Mouse (Mus musculus) heart, embryonic 14.5 days (tissue): Measurements from ENCODE around the gene Bend7. TPM values are rescaled to one million over a fixed set of nuclear protein-coding genes. Genes with fewer than 3 reads are reported as not detected.

Source experiments
- ATAC-seq: fragments of 200-750 bp; cut with Nextera tagmentation; 2 replicates; pipeline ENCODE4 v1.8.0; 2017; ENCODE audit warnings: low read depth, moderate TSS enrichment; ENCODE audit not compliant: insufficient number of reproducible peaks, insufficient read depth, low FRiP score
- H3K27ac ChIP-seq, 2 experiments: fragments of 200-500 bp in 1 of 2; fragments of 300-500 bp in 1 of 2; sonication (generic) in 1 of 2; replicated peaks in 1 of 2; 2 replicates each; pipeline ENCODE4 v1.5.1; 2012 to 2014; ENCODE audit warnings: low read depth in 2 of 2, low read length in 2 of 2, control low read depth in 1 of 2, mild to moderate bottlenecking in 1 of 2, mixed read lengths in 1 of 2; ENCODE audit not compliant: control insufficient read depth in 1 of 2, insufficient read depth in 1 of 2
- H3K27me3 ChIP-seq: fragments of 300-500 bp; sonication (generic); 2 replicates; pipeline ENCODE4 v1.6.1; 2014; ENCODE audit warnings: mild to moderate bottlenecking, low read length, control low read depth; ENCODE audit not compliant: control insufficient read depth, insufficient read depth
- H3K36me3 ChIP-seq: fragments of 300-500 bp; sonication (generic); 2 replicates; pipeline ENCODE4 v1.6.1; 2014; ENCODE audit warnings: mild to moderate bottlenecking, control low read depth, low read length, mixed read lengths; ENCODE audit not compliant: control insufficient read depth, insufficient read depth
- H3K4me1 ChIP-seq, 2 experiments: fragments of 200-500 bp in 1 of 2; fragments of 300-500 bp in 1 of 2; sonication (generic) in 1 of 2; 2 replicates each; pipeline ENCODE4 v1.6.1; 2012 to 2014; ENCODE audit warnings: low read length in 2 of 2, control low read depth in 1 of 2, mixed read lengths in 1 of 2; ENCODE audit not compliant: control insufficient read depth in 2 of 2, insufficient read depth in 2 of 2
- H3K4me2 ChIP-seq: fragments of 300-500 bp; sonication (generic); 2 replicates; pipeline ENCODE4 v1.6.1; 2014; ENCODE audit warnings: mild to moderate bottlenecking, low read length
- H3K4me3 ChIP-seq, 2 experiments: fragments of 200-500 bp in 1 of 2; fragments of 300-500 bp in 1 of 2; sonication (generic) in 1 of 2; 2 replicates each; pipeline ENCODE4 v1.5.1; 2012 to 2014; ENCODE audit warnings: low read length in 2 of 2, mild to moderate bottlenecking in 2 of 2, control low read depth in 1 of 2, low read depth in 1 of 2, moderate library complexity in 1 of 2; ENCODE audit not compliant: control insufficient read depth in 1 of 2, insufficient read depth in 1 of 2
- H3K9ac ChIP-seq: fragments of 300-500 bp; sonication (generic); 2 replicates; pipeline ENCODE4 v1.6.1; 2014; ENCODE audit warnings: mild to moderate bottlenecking, low read length
- H3K9me3 ChIP-seq: fragments of 300-500 bp; sonication (generic); 2 replicates; pipeline ENCODE4 v1.6.1; 2016; ENCODE audit warnings: low read length, control low read depth; ENCODE audit not compliant: control insufficient read depth
- WGBS: fragments of 180-500 bp; shearing (Covaris S2); extraction: QIAGEN DNeasy Blood & Tissue Kit; methylation state at CpG from one replicate; pipeline ENCODE4 v1.1.7; 2014; 5-methylcytosine and 5-hydroxymethylcytosine counted together
- polyA plus RNA-seq: library from polyadenylated mRNA; unstranded; fragments of >200 nt; fragmentation: Nextera tagmentation; extraction: Ambion mirVana; gene quantifications from 2 replicates; pipeline ENCODE4 v1.2.1, GENCODE M21; 2014

Bend7 gene
- polyA plus RNA-seq, 1 experiment from 2014 or later = 2.6 TPM

DNA sequence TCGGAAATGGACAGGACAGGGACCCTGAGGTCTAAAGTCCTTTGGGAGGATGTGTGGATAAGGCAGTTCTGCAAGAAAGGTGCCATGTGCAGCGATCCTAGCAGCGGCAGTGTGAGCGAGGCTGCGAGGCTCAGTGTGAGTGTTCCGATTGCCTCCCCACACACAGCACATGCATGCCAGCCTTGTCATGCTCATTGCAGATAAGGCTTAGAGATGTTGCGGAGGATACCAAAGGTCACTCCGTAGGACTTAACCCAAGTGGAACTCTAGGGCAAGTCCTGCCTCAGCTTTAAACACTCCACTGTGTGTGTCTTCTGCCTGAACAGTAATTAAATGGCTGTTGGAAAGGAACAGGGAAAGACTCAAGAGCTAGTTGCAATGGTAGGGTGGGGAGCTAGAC, 5.5 kb downstream of the Bend7 start:
- Histone ChIP-seq H3K36me3 (no peaks in the 10 kb centered on the region), H3K9me3 (no peaks in the 10 kb centered on the region)
- WGBS = 63% methylated on average over 8 of the region's 8 CpGs

DNA sequence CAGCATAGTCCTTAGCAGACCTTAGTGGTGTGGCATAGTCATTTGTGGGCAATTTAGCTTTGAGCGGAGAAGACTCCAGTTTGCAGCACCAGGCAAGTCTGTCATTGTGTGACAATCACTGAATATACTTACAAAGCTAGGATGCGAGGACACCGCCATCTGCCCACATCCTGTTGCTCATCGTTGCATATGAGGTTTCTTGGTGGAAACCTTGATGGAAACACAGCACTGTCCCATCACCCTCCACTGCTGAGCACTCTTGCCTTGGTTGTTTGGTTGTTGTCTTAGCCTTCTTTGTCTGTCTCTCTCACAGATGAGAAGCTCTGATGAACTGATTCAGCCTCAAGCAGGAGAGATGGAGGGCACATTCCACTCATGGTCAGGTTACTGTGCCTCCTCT, 12.5 kb downstream of the Bend7 start:
- 88% methylated on average over 4 of the region's 4 CpGs for WGBS

More for the DNA sequence above, 5.5 kb downstream of the Bend7 start:
- no peak for ATAC-seq
- Histone ChIP-seq H3K4me2 (no peak overlapping the region), H3K27ac (no peak overlapping the region), H3K4me3 (no peak overlapping the region), H3K9ac (no peak overlapping the region), H3K4me1 (no peaks in the 10 kb centered on the region), H3K27me3 (peaks cover 3% of the 10 kb centered on the region; the same call in 1 of the 2 replicates)

DNA sequence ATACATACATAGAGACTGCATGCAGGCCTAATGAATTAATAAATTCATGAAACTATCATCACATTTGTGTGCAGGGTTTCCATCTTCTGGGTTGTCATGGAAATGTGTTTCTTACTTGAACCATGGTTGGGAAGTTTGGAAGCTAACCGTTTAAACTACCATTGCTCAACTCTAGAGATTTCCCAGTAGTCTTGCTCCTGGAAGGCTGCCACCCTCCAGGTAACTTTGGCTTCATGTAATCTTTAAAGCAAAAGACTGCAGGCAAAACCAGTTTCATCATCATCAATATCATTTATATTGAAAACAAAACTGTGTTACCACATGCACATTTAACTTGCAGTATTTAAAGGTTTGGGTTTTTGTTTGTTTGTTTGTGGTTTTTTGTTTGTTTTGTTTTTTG, 16.3 kb downstream of the Bend7 start:
- no peak overlapping the region for H3K27ac ChIP-seq

More for the DNA sequence above, 12.5 kb downstream of the Bend7 start:
- no peaks in the 10 kb centered on the region for H3K36me3 ChIP-seq
- no peak overlapping the region for H3K4me2 ChIP-seq
- H3K27ac ChIP-seq = no peak overlapping the region
- no peaks in the 10 kb centered on the region for H3K27me3 ChIP-seq
- no peak for ATAC-seq
- no peaks in the 10 kb centered on the region for H3K9me3 ChIP-seq
- H3K4me1 ChIP-seq = no peaks in the 10 kb centered on the region; a peak in 1 of 4 replicates
- H3K4me3 ChIP-seq = no peak overlapping the region
- H3K9ac ChIP-seq = no peak overlapping the region

DNA sequence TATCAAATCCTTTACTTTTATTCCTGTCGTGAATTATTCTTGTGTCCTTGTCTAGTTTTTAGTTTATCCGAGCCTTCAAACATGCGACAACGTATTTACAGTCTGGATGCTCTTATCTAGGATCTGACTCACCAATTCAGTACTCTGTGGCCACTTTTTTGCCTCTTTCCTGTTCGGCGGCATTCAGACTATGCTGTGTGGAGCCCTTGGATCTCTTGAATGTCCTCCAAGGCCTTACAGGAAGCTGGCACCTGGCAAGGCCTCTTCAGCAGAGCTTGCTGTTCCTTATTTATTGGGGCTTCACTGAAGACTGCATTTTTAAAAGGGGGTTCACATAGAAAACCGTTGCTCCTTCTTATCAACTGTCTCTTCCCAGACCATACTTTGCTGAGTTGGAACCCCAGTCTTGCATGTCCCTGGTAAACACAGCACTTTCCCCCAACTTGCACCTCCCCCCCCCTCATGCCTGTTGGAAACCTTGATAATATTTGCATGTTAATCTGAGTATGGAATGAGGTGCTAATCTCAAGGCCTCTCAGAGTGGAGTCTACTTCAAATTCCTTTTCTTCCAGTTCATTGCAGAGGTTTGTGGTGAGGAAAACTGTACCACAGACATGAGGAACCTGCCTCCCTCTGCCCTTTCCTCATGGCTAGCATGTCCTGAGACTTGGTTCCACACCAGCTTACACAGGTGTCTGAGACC, 18.6 kb downstream of the Bend7 start:
- H3K27ac ChIP-seq = no peak overlapping the region

More for the DNA sequence above, 16.3 kb downstream of the Bend7 start:
- Histone ChIP-seq H3K27me3 (no peaks in the 10 kb centered on the region), H3K36me3 (no peaks in the 10 kb centered on the region), H3K4me2 (no peak overlapping the region), H3K4me1 (peaks cover 4 to 5% of the 10 kb centered on the region in 2 experiments; a peak in 3 of 4 replicates), H3K9ac (no peak overlapping the region), H3K9me3 (no peaks in the 10 kb centered on the region), H3K4me3 (no peak overlapping the region)
- 77% methylated on average over 1 of the region's 1 CpGs for WGBS
- no peak for ATAC-seq

DNA sequence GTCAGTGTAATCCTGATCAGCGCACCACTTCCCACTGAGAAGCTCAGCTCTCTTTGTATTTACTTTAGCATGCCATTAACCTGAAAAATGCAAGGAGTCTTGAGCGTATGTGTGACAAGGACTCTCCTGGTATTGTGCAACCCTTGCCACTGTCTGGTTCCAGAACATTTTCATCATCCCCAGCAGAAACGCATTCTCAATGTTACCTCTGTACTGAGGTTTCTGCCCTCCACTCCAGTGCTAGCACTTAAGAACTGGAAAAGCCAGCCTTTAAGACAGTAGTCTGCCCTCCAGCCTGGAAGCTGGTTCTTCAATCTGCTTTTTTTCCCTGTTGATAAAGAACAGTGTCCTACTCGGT, 19.1 kb downstream of the Bend7 start:
- ATAC-seq = no peak
- no peak overlapping the region for H3K4me3 ChIP-seq
- H3K36me3 ChIP-seq = no peaks in the 10 kb centered on the region
- H3K9ac ChIP-seq = no peak overlapping the region
- H3K4me2 ChIP-seq = no peak overlapping the region
- H3K27me3 ChIP-seq = no peaks in the 10 kb centered on the region
- H3K4me1 ChIP-seq = peaks cover 4 to 5% of the 10 kb centered on the region in 2 experiments; a peak in 2 of 4 replicates
- 75% methylated on average over 4 of the region's 4 CpGs for WGBS
- H3K27ac ChIP-seq = no peak overlapping the region
- no peaks in the 10 kb centered on the region for H3K9me3 ChIP-seq

More for the DNA sequence above, 18.6 kb downstream of the Bend7 start:
- no peak overlapping the region for H3K4me2 ChIP-seq
- no peaks in the 10 kb centered on the region for H3K36me3 ChIP-seq
- H3K9ac ChIP-seq = no peak overlapping the region
- no peak for ATAC-seq
- no peaks in the 10 kb centered on the region for H3K27me3 ChIP-seq
- peaks cover 4 to 5% of the 10 kb centered on the region in 2 experiments; a peak in 2 of 4 replicates for H3K4me1 ChIP-seq
- H3K4me3 ChIP-seq = no peak overlapping the region
- H3K9me3 ChIP-seq = no peaks in the 10 kb centered on the region
- 51% methylated on average over 7 of the region's 7 CpGs for WGBS

DNA sequence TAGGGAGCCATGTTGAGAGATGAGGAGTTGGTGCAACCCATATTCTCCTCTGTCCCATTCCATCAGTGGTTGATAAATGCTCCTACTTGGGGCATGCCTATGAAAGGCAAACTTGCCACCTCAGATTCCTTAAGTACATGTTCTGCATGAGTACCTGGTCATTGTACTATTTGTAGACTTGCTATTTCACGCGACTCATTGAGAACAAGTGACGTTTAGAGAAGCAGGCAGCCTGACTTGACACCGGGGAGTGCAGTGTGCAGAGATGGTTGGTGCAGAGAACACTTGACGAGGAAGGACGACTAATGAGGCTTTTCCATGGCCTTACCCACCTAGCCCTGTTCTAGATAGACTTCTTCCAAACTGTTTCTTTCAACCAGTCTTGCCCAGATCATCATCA, 34.3 kb downstream of the Bend7 start:
- ATAC-seq = no peak
- no peak overlapping the region for H3K27ac ChIP-seq
- no peak overlapping the region for H3K4me2 ChIP-seq
- H3K36me3 ChIP-seq = no peaks in the 10 kb centered on the region
- WGBS = 68% methylated on average over 6 of the region's 6 CpGs
- H3K9ac ChIP-seq = no peak overlapping the region
- H3K4me1 ChIP-seq = no peaks in the 10 kb centered on the region
- no peak overlapping the region for H3K4me3 ChIP-seq
- H3K9me3 ChIP-seq = no peaks in the 10 kb centered on the region
- no peaks in the 10 kb centered on the region for H3K27me3 ChIP-seq

DNA sequence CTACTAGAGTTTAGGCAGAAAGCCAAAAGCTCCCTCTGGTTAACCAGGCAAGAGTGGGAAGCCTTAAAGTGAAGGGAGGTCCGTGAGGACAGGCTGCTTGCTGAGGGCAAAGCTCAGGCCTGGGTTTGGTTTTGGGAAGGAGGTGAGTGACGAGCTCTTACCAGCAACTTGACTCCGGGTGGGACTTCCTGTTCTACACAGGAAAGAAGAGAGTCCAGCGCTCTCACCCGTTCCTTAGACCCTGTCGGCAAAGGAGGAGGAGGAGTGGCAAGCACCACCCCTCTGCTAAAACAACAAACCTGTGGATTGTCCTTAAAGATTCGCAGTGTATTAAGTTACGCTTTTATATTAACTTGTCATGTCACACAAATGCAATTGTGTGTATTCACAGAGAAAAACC, 38.1 kb downstream of the Bend7 start:
- Histone ChIP-seq H3K4me1 (no peaks in the 10 kb centered on the region), H3K27ac (no peak overlapping the region), H3K4me2 (no peak overlapping the region), H3K9me3 (no peaks in the 10 kb centered on the region), H3K27me3 (no peaks in the 10 kb centered on the region), H3K9ac (no peak overlapping the region), H3K4me3 (no peak overlapping the region), H3K36me3 (no peaks in the 10 kb centered on the region)
- WGBS = 62% methylated on average over 8 of the region's 8 CpGs
- no peak for ATAC-seq

DNA sequence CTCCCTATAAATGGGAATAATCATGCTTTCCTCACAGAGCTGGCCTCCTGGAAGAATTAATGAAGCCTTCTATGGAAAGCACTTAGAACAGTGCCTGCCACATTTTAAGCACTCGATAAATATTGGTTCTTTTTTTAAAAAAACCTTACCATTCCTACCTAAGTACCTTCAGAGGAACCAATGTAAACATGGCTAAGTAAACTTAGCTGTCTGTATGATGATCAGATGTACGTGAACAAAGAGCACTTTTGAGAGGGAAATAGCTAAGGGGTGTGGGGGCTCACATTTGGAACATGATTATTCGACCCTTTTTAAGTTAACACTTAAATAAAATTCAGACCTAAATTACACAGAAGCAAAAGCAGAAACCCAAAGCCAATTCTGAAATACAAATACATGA, 39.6 kb downstream of the Bend7 start:
- no peak overlapping the region for H3K27ac ChIP-seq
- no peak for ATAC-seq

More for the DNA sequence above, 39.6 kb downstream of the Bend7 start:
- Histone ChIP-seq H3K36me3 (no peaks in the 10 kb centered on the region), H3K9me3 (no peaks in the 10 kb centered on the region), H3K4me1 (no peaks in the 10 kb centered on the region), H3K9ac (no peak overlapping the region), H3K27me3 (no peaks in the 10 kb centered on the region), H3K4me3 (no peak overlapping the region), H3K4me2 (no peak overlapping the region)
- WGBS = 82% methylated on average over 3 of the region's 3 CpGs
